Mouse (Mus musculus) megakaryocyte, embryonic 14.5 days (primary cell): Measurements from ENCODE around the gene Vmn2r29. TPM values are rescaled to one million over a fixed set of nuclear protein-coding genes. Genes with fewer than 3 reads are reported as not detected.
A peak's percentile ranks its signal among the peaks of the same experiment; 100 is the strongest.
"Not testable (repeated sequence)": the region's sequence is repeated elsewhere in the genome, so short reads cannot be mapped to it uniquely, and the experiment has no call there.

ENCODE experiments used
- H3K27me3 ChIP-seq: replicated peaks from 2 replicates; pipeline ENCODE3; 2012; ENCODE audit warnings: inconsistent platforms
- H3K36me3 ChIP-seq: replicated peaks from 2 replicates; pipeline ENCODE3; 2012; ENCODE audit warnings: low read length, inconsistent platforms, mixed read lengths
- H3K4me1 ChIP-seq: 2 replicates; pipeline ENCODE4 v1.6.1; 2012; ENCODE audit warnings: inconsistent platforms
- H3K4me3 ChIP-seq: replicated peaks from 2 replicates; pipeline ENCODE3; 2012; ENCODE audit warnings: moderate library complexity, mild to moderate bottlenecking, inconsistent platforms
- H3K9me3 ChIP-seq: 2 replicates; pipeline ENCODE4 v1.6.1; 2012; ENCODE audit warnings: inconsistent platforms
- FLI1 ChIP-seq: IDR thresholded peaks from 2 replicates; pipeline ENCODE4 v1.6.1; 2012; ENCODE audit warnings: low read length, inconsistent platforms, mixed read lengths
- GATA1 ChIP-seq: IDR thresholded peaks from 3 replicates; pipeline ENCODE4 v1.6.1; 2012; ENCODE audit warnings: mixed read lengths, low read length, inconsistent platforms, borderline replicate concordance
- polyA plus RNA-seq: library from polyadenylated mRNA; stranded (reverse); fragments of >175 nt; gene quantifications from 2 replicates; pipeline ENCODE4 v1.2.3, GENCODE M21; 2012; ENCODE audit warnings: low replicate concordance; ENCODE audit not compliant: insufficient read depth

Vmn2r29 gene
- not detected in 2 replicates for polyA plus RNA-seq

GRCm38 (mm10) chr7:7247228-7247627 is at the start of gene Vmn2r29:
Vmn2r29 (minus strand) TSS chr7:7247328.
- not testable (repeated sequence) for H3K36me3 ChIP-seq, H3K27me3 ChIP-seq, H3K9me3 ChIP-seq, H3K4me1 ChIP-seq, H3K4me3 ChIP-seq

GRCm38 (mm10) chr7:7295595-7295994 is 48.5 kb upstream of the Vmn2r29 start:
- no peak overlapping the region for H3K4me3 ChIP-seq
- no peaks in the 10 kb centered on the region for H3K9me3 ChIP-seq
- peaks cover 52% of the 10 kb centered on the region for H3K36me3 ChIP-seq
- peaks cover 3% of the 10 kb centered on the region for H3K27me3 ChIP-seq
- H3K4me1 ChIP-seq: peaks cover 23% of the 10 kb centered on the region
- TF ChIP-seq GATA1: no peak
- no peak for TF ChIP-seq FLI1

GRCm38 (mm10) chr7:7281383-7281782 is 34.3 kb upstream of the Vmn2r29 start:
- Histone ChIP-seq H3K36me3 (peaks cover 32% of the 10 kb centered on the region), H3K9me3 (peaks cover 7% of the 10 kb centered on the region), H3K4me3 (no peak overlapping the region), H3K27me3 (no peaks in the 10 kb centered on the region), H3K4me1 (peaks cover 28% of the 10 kb centered on the region)
- TF ChIP-seq FLI1 (no peak), GATA1 (no peak)

- peaks cover 18% of the 10 kb centered on the region for H3K4me1 ChIP-seq
- H3K9me3 ChIP-seq, H3K36me3 ChIP-seq, H3K27me3 ChIP-seq: not testable (repeated sequence)
- H3K4me3 ChIP-seq: peak within 1 kb of the TSS; percentile 88
These were observed 30.9 kb upstream of the Vmn2r29 start, which contains the start of gene Gm45844 for GRCm38 (mm10) chr7:7277966-7278567. Gm45844 (minus strand) TSS chr7:7278289.

DNA sequence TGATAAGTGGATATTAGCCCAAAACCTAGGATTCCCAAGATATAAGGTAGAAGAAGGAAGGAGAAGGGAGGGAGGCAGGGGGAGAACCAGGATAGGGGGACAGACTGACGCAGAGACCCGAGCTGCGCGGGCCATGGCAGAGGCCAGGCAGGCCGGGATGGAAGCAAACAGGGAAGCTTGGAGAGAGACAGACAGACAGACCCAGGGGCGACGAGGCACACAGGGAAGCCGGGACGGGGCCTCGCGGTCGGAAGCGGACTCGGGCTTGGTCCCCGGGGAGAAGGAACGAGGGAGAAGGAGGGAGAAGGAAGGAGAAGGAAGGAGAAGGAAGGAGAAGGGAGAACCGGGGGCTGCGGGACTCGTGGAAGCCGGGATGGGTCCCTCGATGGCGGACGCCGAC is 30.4 kb upstream of the Vmn2r29 start:
- not testable (repeated sequence) for H3K36me3 ChIP-seq, H3K27me3 ChIP-seq, H3K9me3 ChIP-seq
- peak overlapping the region; percentile 70 for H3K4me3 ChIP-seq
- peaks cover 18% of the 10 kb centered on the region for H3K4me1 ChIP-seq

GRCm38 (mm10) chr7:7209313-7210151 is 37.6 kb downstream of the Vmn2r29 start, which contains the start of gene Zfp772:
Zfp772 (minus strand) TSS chr7:7209998.
- peaks cover 10% of the 10 kb centered on the region for H3K36me3 ChIP-seq
- not testable (repeated sequence) for H3K9me3 ChIP-seq, H3K27me3 ChIP-seq, H3K4me1 ChIP-seq
- H3K4me3 ChIP-seq: peak within 1 kb of the TSS; percentile 82

GRCm38 (mm10) chr7:7188191-7188942 is 58.8 kb downstream of the Vmn2r29 start:
- Histone ChIP-seq H3K4me3 (peak overlapping the region; percentile 90), H3K4me1 (peaks cover 7% of the 10 kb centered on the region), H3K9me3 (no peaks in the 10 kb centered on the region), H3K36me3 (no peaks in the 10 kb centered on the region), H3K27me3 (no peaks in the 10 kb centered on the region)
- no peak for TF ChIP-seq FLI1
- TF ChIP-seq GATA1: no peak

GRCm38 (mm10) chr7:7187417-7188190 is 59.5 kb downstream of the Vmn2r29 start:
- peaks cover 7% of the 10 kb centered on the region for H3K4me1 ChIP-seq
- peaks cover 7% of the 10 kb centered on the region for H3K36me3 ChIP-seq
- H3K9me3 ChIP-seq: no peaks in the 10 kb centered on the region
- H3K4me3 ChIP-seq: peak overlapping the region; percentile 90
- TF ChIP-seq FLI1 (no peak), GATA1 (no peak)
- no peaks in the 10 kb centered on the region for H3K27me3 ChIP-seq

GRCm38 (mm10) chr7:7185897-7186296 is 61.2 kb downstream of the Vmn2r29 start:
- H3K9me3 ChIP-seq: no peaks in the 10 kb centered on the region
- H3K4me1 ChIP-seq: peaks cover 7% of the 10 kb centered on the region
- H3K4me3 ChIP-seq: no peak overlapping the region
- peaks cover 24% of the 10 kb centered on the region for H3K36me3 ChIP-seq
- TF ChIP-seq FLI1 (no peak), GATA1 (no peak)
- no peaks in the 10 kb centered on the region for H3K27me3 ChIP-seq

Other genes starting within 250 kb of the Vmn2r29 start
- 1.5 TPM in 1 of 2 replicates, not detected in the other for gene Zfp954, start 125.8 kb downstream of the Vmn2r29 start, polyA plus RNA-seq
- not detected in 2 replicates for gene Zfp773, start 110.6 kb downstream of the Vmn2r29 start, polyA plus RNA-seq
- gene Zfp418, start 76.0 kb downstream of the Vmn2r29 start, polyA plus RNA-seq: 0.09 TPM in 1 of 2 replicates, not detected in the other
- gene Zfp772, start 37.3 kb downstream of the Vmn2r29 start, polyA plus RNA-seq: not detected in 2 replicates
- 0.07 TPM in 1 of 2 replicates, not detected in the other for gene Gm45844, start 31.0 kb upstream of the Vmn2r29 start, polyA plus RNA-seq
- 2.7 and 4.8 TPM in 2 replicates for gene Clcn4, start 53.5 kb upstream of the Vmn2r29 start, polyA plus RNA-seq
- gene Vmn2r30, start 90.3 kb upstream of the Vmn2r29 start, polyA plus RNA-seq: 0.03 TPM in 1 of 2 replicates, not detected in the other
- gene Gm45783, start 127.2 kb upstream of the Vmn2r29 start, polyA plus RNA-seq: not detected in 2 replicates
- 0.02 and 0.19 TPM in 2 replicates for gene Vmn2r31, start 152.4 kb upstream of the Vmn2r29 start, polyA plus RNA-seq
- not detected in 2 replicates for gene Vmn2r32, start 232.7 kb upstream of the Vmn2r29 start, polyA plus RNA-seq